Mouse (Mus musculus) left cerebral cortex, adult 8-10 months (tissue): ENCODE data around the gene Hmcn2. TPM values are rescaled to one million over a fixed set of nuclear protein-coding genes. Genes with fewer than 3 reads are reported as not detected.

ENCODE experiments used
- DNase-seq, 2 experiments: peaks; one replicate each; pipeline ENCODE4 v3.0.0; 2022; ENCODE audit warnings: low spot score in 2 of 2
- total RNA-seq, 4 experiments: library from RNA; stranded (reverse); gene quantifications; 2 replicates each; pipeline ENCODE4 v1.2.4; 2022

Gene Hmcn2
- total RNA-seq, 4 experiments from 2014 or later = 0.28 to 1.1 (median 0.42) TPM

- no peak for DNase-seq
These were observed 162.0 kb downstream of the Hmcn2 start for GRCm38 (mm10) chr2:31476107-31476820.

DNA sequence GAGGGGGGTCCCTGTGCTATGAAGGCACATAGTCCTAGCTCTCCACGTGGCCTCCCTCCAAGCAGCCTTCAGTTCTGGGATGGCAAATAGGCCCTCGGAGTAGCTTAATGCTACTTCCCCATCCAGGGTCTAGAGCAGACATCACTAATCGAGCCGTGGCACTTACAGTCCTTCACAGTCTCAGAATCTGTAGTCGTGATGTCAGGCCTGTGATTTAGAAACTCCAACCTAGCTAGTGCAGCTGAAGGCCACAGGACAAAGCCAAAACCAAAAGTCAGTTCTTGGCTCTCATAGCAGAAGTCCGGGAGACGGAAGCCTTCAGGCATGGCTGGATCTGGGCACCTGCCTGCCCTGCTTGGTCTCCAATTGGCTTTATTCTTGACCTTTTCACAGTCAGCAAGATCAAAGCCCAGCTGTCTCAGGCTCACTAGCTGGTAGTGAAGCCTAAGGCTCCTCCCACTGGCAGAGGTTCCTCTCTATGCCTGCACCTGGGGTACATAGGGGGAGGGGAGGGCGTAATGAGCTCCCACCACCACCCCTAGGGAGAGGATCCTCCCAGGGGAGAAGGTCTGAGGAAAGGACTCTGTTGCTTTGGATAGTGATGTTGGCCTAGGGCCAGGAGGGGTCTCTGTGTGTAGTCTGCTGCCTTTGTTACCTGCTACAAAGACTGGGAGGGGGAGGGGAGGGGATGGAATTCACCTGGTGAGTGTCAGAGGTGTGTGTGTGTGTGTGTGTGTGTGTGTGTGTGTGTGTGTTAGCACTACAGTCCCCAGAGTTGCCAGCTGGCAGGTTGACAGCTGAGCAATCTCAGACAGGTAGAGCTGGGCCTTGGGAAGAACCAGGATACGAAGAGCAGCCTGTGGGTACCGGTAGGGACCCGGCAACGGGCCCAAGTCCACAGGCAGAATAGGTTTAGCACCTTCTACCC is 163.3 kb downstream of the Hmcn2 start:
- DNase-seq = no peak

DNA sequence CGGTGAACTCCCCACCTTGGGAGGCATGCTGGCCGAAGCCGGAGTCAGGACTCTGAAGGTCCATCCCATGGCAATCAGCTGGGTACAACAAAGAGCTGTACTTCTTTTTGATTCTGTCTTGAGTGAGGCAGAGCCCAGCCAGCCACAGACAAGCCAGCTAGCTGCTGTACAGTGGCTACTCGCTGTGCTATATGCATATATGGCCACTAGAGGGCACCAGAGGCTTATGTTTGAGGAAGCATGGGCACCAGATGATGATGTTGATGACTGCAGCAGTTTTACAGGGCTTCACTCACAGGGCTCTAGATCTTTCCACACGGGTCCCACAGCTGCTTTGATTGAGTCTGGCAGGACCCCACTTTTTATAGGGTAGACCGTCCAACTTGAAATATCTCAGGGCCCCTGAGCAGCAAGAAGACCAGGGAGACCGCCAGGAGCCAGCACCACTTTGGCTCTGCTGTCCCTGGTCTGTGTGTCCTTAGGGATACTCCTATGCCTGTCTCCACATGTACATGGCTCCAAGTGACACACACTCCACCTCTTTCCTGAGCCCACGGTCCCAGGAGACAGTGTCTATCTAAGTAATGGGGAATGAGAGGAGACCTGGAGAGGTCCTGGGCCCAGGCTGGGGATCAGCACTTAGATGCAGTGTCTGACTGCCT is 168.8 kb downstream of the Hmcn2 start:
- DNase-seq = peak; percentile 61 to 64

DNA sequence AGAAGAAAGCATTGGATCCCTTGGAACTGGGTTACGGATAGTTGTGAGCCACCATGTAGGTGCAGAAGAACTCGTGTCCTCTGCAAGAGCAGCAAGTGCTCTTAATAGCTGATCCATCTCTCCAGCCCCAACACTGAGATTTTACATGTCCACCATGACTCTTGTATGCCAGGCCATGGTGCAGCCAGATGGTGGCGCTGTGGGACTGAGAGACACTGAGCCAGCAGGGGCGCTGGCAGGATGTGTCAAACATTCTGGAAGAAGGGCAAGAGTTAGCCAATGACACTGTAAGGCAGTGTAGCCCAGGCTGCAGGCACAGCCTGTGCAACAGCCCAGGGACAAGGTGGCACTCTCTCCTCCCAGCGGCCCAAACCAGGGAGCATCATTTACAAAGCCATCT is 170.0 kb downstream of the Hmcn2 start:
- DNase-seq = peak; percentile 25 to 54

GRCm38 (mm10) chr2:31489166-31489565 is 175.0 kb downstream of the Hmcn2 start:
- DNase-seq = no peak

DNA sequence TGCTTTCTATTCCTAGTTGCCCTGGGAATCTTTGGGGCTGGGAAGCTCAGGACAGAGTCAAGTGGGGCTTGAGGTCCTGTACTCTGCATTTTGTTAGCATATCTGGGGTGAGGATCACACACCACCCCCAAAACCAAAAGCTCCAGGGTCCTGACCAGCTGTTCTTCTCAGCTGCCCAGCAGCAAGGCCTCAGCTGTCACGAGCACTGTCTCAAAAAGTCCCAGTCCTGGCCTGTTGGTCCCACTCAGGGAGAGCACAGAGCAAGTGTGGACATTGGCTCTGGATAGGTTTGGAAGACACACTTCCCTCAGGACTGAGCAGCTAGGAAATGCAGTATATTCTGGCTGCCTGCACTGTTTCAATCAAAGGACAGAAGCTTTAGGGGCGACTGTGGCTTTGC is 176.3 kb downstream of the Hmcn2 start:
- DNase-seq = no peak

DNA sequence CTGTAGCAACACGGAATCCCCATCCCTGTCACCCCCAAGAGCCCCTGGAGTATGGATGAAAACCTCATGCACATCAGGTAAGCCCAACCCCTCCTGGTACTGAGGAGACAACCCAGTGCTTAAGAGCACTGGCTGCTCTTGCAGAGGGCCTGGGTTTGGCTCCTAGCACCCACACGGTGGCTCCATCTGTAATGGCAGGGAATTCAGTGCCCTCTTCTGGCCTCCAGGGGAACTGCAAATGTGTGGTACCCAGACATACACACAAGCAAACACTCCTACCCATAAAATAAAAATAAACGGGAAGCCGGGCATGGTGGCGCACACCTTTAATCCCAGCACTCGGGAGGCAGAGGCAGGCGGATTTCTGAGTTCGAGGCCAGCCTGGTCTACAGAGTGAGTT is 178.1 kb downstream of the Hmcn2 start:
- DNase-seq = no peak

- DNase-seq = no peak
These were observed 179.0 kb downstream of the Hmcn2 start for GRCm38 (mm10) chr2:31493243-31493642.

GRCm38 (mm10) chr2:31494315-31494714 is 180.1 kb downstream of the Hmcn2 start:
- DNase-seq = no peak

GRCm38 (mm10) chr2:31495046-31495476 is 180.8 kb downstream of the Hmcn2 start:
- no peak for DNase-seq

DNA sequence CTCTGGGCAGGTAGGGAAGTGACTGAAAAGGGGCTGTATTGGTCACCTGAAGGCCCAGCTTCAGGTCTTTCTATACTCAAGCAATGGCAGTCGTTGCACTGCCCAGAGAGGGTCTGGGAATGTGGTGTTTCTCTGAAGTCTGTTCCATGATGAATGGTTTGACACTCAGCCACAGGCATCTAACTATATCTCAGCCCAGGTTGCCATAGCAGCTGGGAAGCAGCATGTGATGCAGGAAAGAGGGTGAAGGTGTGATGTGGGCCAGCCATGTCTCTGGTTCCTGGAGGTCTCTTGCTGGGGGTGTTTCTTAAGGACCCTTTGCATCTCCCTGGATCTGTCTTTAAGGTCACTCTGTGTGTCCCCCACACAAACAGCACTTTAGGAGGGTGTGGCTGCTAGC is 181.9 kb downstream of the Hmcn2 start:
- no peak for DNase-seq

DNA sequence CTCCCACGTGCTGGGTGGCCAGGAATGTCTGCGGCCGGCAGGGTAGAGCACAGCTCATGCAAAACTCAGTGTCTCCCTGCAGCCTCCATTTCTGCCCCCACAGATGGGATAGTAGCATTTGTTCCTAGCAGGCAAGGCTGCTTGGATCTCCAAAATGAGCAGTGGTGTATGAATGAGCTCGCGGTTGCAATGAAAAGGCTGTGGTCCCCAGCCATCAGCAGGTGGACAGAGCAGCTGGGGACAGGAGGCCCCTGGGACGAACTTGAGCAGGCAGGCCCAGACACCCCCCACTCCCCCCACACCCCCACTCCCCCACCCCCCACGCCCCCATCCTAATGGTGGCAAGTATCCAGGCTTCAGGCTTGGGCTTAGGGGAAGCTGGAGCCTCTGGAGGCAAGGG is 182.9 kb downstream of the Hmcn2 start:
- no peak for DNase-seq

DNA sequence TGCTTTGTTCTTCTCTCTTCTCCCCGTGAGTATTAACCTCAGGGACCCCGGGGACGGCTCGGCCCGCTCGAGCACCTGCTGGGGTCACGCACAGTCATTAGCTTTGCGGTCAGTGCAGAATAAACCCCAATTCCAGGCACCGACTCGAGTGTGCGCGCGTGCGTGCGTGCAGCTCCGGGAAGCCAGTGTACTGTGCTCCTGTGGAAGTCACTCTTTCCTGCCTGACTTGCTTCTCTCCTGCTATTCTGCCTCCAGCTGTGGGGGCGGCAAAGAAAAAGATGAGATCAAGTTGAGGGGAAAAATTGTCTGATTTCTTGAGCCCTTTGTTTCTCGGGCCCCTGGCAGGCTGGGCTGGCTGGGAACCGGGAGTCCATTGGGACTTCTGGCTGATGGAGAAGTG is 183.4 kb downstream of the Hmcn2 start:
- DNase-seq = no peak

DNA sequence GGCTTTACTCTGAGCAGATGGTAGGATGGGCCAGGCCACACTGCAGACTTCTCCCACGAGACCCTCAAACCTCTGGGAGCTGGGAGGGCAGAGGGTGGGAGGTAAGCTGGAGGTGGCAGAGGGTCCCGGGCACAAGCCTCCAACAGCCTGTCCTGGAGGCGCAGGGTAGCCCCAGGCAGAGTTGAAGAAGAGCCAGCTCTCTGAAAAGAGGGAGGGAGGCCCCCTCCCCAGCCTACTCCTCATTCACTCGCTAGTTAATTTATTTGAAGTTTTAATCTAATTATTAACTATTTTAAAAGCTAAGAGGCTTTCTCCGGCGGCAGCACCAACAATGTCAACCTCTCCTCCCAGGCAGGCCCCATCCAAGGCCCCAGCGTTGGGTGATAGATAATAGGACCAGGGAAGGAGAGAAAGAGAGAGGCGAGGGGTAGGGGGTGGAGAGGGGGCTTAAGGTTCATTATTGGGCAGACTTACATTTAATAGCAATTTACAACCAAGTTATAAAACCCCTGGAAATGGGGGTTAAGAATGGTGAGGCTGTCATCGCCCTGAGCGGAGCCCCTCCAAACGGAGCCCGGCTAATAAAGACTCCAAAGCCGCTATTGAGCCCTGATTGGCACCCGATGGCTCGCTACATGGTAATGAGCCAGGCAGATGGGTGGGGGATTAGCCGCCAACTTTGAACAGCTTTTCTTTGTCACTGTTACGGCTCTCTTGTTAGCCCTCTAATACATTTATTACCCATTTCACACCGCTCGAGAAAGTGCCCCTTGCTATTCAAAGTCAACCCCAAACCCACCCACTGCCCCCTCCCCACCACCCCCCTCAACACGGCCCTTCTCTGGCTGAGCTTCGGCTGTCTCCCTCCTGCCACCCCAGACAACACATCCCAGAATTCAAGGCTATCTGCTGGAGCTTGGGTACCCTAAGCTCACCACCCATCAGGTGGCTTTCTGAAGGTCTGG is 185.4 kb downstream of the Hmcn2 start:
- no peak for DNase-seq

GRCm38 (mm10) chr2:31500292-31501204 is 186.3 kb downstream of the Hmcn2 start:
- DNase-seq = no peak

DNA sequence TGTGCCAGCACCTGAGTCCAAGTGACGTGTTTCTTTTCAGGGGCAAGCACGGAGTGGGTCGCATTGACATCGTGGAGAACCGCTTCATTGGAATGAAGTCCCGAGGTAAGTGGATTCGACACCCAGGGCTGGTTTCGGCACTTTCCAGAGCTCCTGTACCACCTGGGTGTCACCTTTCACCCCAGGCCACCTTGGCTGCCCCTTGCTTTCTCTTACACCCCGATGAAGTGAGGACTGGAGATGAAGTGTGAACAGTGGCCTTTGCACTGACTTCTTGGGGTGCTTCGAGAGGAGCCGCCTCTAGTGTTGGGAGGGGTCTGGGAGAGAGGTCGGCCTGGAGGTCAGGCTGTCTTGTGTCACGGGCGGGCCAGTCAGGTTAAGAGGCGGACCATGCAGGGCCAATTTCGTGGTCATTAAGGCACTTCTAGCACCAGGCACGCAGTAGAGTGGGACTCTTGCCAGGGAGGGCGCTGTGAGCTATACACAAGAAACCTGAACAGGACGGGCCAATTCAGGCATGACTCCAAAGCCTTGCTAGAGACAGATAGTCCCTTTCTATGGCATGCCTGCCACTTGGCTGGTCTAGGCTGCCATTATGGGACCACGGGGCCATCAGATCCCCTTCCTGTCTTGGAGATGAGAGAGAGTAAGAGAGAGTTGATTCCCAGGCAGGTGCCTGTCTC is 187.4 kb downstream of the Hmcn2 start:
- DNase-seq = no peak

GRCm38 (mm10) chr2:31502616-31503522 is 188.7 kb downstream of the Hmcn2 start:
- DNase-seq = no peak

DNA sequence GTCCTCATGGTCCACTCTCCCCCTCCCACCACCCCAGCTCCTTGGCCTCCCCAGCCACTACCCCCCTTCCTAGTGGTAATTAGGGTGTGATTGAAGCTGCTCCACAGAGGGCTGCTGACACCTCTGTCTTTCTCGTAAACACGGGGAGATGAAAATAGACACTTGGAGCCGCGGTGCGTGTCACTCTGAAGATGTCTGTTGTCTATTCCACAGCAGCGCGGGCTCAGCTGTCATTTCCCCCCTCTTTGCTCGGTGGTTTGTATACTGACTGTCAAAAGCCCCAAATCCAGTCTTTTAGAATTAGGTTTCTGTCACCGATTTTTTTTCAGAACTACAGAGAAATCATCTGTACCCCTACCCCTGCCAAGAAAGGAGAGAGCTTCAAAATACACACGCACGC is 191.3 kb downstream of the Hmcn2 start:
- no peak for DNase-seq
